In genomic region chr6:108871251-108871650, GRCm38 (mm10) we compare ENCODE assay signal across 13 mouse cellular contexts.
"Had no signal": no experiment of that assay in that cellular context is flagged by ENCODE, and none has a peak within 500 bp of the region (broad histone marks: within the 10 kb centered on the region; RNA-seq: fewer than 3 reads in every experiment).

No protein-coding gene starts in this region.

- H3K4me3 ChIP-seq: liver, embryonic 13.5 days; midbrain, embryonic 13.5 days; stomach, embryonic 15.5 days had no signal

- H3K9ac ChIP-seq: liver, embryonic 13.5 days; midbrain, embryonic 13.5 days; stomach, embryonic 15.5 days had no signal

- H3K9me3 ChIP-seq: liver, embryonic 13.5 days; midbrain, embryonic 13.5 days; stomach, embryonic 15.5 days had no signal

- H3K36me3 ChIP-seq: liver, embryonic 13.5 days; midbrain, embryonic 13.5 days; stomach, embryonic 15.5 days had no signal

- DNase-seq: kidney, adult 2 months; kidney, postnatal 25 days; liver, embryonic 13.5 days; lung, adult 2 months; lung, postnatal 14 days; right cerebral cortex, postnatal 25 days; spleen, adult 18-20 months; thymus, postnatal 25 days had no signal

- H3K27me3 ChIP-seq: liver, embryonic 13.5 days; midbrain, embryonic 13.5 days; stomach, embryonic 15.5 days had no signal

- H3K27ac ChIP-seq: kidney, postnatal 0 days; liver, embryonic 13.5 days; macrophage; midbrain, embryonic 13.5 days; stomach, embryonic 15.5 days had no signal

- H3K4me2 ChIP-seq: liver, embryonic 13.5 days; midbrain, embryonic 13.5 days; stomach, embryonic 15.5 days had no signal

- H3K4me1 ChIP-seq: liver, embryonic 13.5 days; stomach, embryonic 15.5 days had no signal

- ATAC-seq: midbrain, embryonic 13.5 days; midbrain, embryonic 16.5 days had no signal
